Mouse (Mus musculus): ENCODE measurements around the gene Fam102a. TPM values are rescaled to one million over a fixed set of nuclear protein-coding genes. Genes with fewer than 3 reads are reported as not detected.

Fam102a gene
- polyA plus RNA-seq, 1 experiment from 2014 or later = 12.6 TPM

DNA sequence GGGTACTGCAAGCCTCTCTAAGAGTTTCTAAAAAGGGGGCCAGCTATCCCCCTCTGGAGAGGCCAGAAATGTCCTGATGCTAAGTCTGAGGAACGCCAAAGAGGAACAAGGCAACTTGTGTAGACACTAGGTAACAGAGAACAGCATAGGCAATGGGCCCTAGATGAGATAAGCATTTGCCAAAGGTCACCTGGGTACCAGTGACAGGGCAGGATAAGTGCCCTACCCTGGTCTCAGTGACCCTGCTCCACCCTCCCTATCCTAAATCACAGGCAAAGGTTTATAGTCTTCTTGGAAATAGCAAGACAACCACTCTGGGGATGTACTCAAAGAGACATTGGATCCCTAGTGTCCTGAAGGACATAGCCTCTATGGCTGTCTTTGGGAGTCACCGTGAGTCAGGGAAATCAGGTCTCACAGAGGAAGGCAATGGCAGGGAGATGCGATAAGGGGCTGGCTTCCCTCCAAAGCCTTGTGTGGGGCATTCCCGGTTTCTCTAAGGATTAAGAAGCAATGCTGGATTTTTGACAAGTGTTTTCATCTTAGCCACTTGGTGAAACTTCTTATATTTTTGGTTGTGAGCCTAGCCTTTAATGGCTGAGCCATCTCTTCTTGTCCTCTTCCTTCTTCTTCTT, 17.8 kb upstream of the Fam102a start:
- Histone ChIP-seq H3K27ac (no peak overlapping the region), H3K4me3 (no peak overlapping the region), H3K9ac (no peak overlapping the region), H3K9me3 (no peaks in the 10 kb centered on the region), H3K36me3 (no peaks in the 10 kb centered on the region), H3K4me1 (peaks cover 8% of the 10 kb centered on the region), H3K4me2 (no peak overlapping the region), H3K27me3 (no peaks in the 10 kb centered on the region)
- 61% methylated on average over 4 of the region's 4 CpGs for WGBS
- ATAC-seq (ENCODE audit: borderline replicate concordance, extremely low read depth, low FRiP score, low TSS enrichment) = no peak

DNA sequence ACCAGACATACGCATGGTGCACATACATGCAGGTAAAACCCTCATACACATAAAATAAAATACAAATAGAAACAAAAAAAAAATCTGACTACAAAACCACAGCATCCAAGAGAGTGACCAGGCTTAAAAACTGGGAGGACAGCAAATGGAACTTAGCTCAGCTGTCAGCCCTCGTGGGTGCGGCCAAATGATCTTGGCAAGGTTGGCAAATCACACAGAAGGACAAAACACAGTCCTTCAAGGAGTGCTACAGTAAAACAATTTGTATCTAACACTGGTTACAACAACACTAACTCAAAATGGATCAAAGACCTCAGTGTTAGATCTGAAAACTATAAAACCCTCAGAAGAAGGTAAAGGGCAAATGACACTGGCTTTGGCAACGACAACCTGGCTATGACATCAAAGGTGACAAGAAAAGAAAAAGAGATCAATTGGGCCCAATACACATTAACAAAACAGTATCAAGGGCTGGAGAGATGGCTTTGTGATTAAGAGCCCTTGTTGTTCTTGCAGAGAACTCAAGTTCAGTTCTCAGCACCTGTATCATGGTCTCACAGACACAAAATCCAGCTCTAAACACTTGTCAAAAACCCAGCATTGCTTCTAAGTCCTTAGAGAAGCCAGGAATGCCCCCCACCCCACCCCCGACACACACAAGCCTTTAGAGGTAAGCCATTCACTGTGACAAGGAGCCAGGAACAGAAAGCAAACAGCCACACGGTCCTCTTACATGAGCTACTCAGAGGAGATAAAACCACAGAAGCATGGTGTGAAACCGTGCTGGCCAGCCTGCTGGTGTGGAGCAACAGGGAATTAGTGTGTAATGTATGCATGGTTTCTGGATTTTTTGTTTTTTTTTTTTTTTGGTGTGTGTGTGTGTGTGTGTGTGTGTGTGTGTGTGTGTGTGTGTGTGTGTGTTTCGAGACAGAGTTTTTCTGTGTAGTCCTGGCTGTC, 14.8 kb upstream of the Fam102a start:
- no peak overlapping the region for H3K4me3 ChIP-seq
- H3K9me3 ChIP-seq = no peaks in the 10 kb centered on the region
- WGBS = 61% methylated on average over 8 of the region's 8 CpGs
- no peak for ATAC-seq (ENCODE audit: borderline replicate concordance, extremely low read depth, low FRiP score, low TSS enrichment)
- H3K27ac ChIP-seq = no peak overlapping the region
- H3K4me2 ChIP-seq = no peak overlapping the region
- H3K27me3 ChIP-seq = no peaks in the 10 kb centered on the region
- no peak overlapping the region for H3K9ac ChIP-seq
- H3K36me3 ChIP-seq = no peaks in the 10 kb centered on the region
- H3K4me1 ChIP-seq = peaks cover 10% of the 10 kb centered on the region; the same call in 1 of the 2 replicates

- WGBS = 66% methylated on average over 13 of the region's 13 CpGs
- Histone ChIP-seq H3K4me2 (no peak overlapping the region), H3K27ac (no peak overlapping the region), H3K27me3 (no peaks in the 10 kb centered on the region), H3K4me1 (peaks cover 10% of the 10 kb centered on the region; the same call in 1 of the 2 replicates), H3K4me3 (no peak overlapping the region), H3K36me3 (no peaks in the 10 kb centered on the region), H3K9ac (no peak overlapping the region), H3K9me3 (no peaks in the 10 kb centered on the region)
- 0 out of 2 replicates have a peak, but pooled peaks have one; percentile 31 for ATAC-seq (ENCODE audit: borderline replicate concordance, extremely low read depth, low FRiP score, low TSS enrichment)
These were observed 10.5 kb upstream of the Fam102a start for GRCm38 (mm10) chr2:32524536-32525031.

GRCm38 (mm10) chr2:32525816-32526215, 9.3 kb upstream of the Fam102a start:
- WGBS = 85% methylated on average over 12 of the region's 12 CpGs
- Histone ChIP-seq H3K9me3 (no peaks in the 10 kb centered on the region), H3K4me1 (peaks cover 10% of the 10 kb centered on the region; the same call in 1 of the 2 replicates), H3K27me3 (no peaks in the 10 kb centered on the region), H3K9ac (no peak overlapping the region), H3K36me3 (no peaks in the 10 kb centered on the region), H3K27ac (no peak overlapping the region), H3K4me3 (no peak overlapping the region), H3K4me2 (no peak overlapping the region)
- ATAC-seq (ENCODE audit: borderline replicate concordance, extremely low read depth, low FRiP score, low TSS enrichment) = no peak

- H3K27me3 ChIP-seq = no peaks in the 10 kb centered on the region
- no peak for ATAC-seq (ENCODE audit: borderline replicate concordance, extremely low read depth, low FRiP score, low TSS enrichment)
- 76% methylated on average over 14 of the region's 14 CpGs for WGBS
These were observed 7.6 kb upstream of the Fam102a start for GRCm38 (mm10) chr2:32527468-32527966.

GRCm38 (mm10) chr2:32528326-32528725, 6.8 kb upstream of the Fam102a start:
- H3K4me3 ChIP-seq = no peak overlapping the region
- no peak for ATAC-seq (ENCODE audit: borderline replicate concordance, extremely low read depth, low FRiP score, low TSS enrichment)
- H3K36me3 ChIP-seq = no peaks in the 10 kb centered on the region
- no peak overlapping the region for H3K9ac ChIP-seq
- no peaks in the 10 kb centered on the region for H3K9me3 ChIP-seq
- peaks cover 16% of the 10 kb centered on the region; the same call in 1 of the 2 replicates for H3K4me1 ChIP-seq
- H3K27me3 ChIP-seq = no peaks in the 10 kb centered on the region
- no peak overlapping the region for H3K27ac ChIP-seq
- no peak overlapping the region for H3K4me2 ChIP-seq
- WGBS = 83% methylated on average over 1 of the region's 1 CpGs

More at GRCm38 (mm10) chr2:32527468-32527966, 7.6 kb upstream of the Fam102a start:
- Histone ChIP-seq H3K27ac (no peak overlapping the region), H3K4me2 (no peak overlapping the region), H3K4me1 (peaks cover 10% of the 10 kb centered on the region; the same call in 1 of the 2 replicates), H3K4me3 (no peak overlapping the region), H3K36me3 (no peaks in the 10 kb centered on the region), H3K9me3 (no peaks in the 10 kb centered on the region), H3K9ac (no peak overlapping the region)

GRCm38 (mm10) chr2:32530479-32530878, 4.7 kb upstream of the Fam102a start:
- H3K27ac ChIP-seq = no peak overlapping the region
- no peak overlapping the region for H3K4me2 ChIP-seq
- no peaks in the 10 kb centered on the region for H3K9me3 ChIP-seq
- 74% methylated on average over 2 of the region's 2 CpGs for WGBS
- no peaks in the 10 kb centered on the region for H3K27me3 ChIP-seq
- H3K4me3 ChIP-seq = no peak overlapping the region
- H3K36me3 ChIP-seq = no peaks in the 10 kb centered on the region
- no peak for ATAC-seq (ENCODE audit: borderline replicate concordance, extremely low read depth, low FRiP score, low TSS enrichment)
- H3K4me1 ChIP-seq = peaks cover 17% of the 10 kb centered on the region
- H3K9ac ChIP-seq = no peak overlapping the region

DNA sequence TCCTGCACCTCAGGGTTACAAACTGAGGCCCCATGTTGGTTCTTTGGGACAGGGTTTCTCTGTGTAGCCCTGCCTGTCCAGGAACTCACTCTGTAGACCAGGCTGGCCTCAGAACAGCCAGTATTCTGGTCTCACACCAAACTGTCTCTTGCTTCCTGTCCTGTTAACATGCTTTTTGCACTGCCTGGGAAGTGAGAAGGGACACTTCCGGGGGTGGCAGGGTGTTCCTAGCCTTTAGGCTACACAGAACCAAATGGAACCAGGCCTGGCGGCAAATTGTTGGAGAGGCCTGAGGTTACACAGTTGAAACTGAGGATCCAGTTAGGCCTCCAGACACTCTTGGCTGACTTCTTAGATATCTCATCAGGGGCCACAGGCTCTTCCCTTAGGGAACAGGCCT, 2.0 kb upstream of the Fam102a start:
- Histone ChIP-seq H3K4me2 (no peak overlapping the region), H3K27ac (no peak overlapping the region), H3K4me3 (no peak overlapping the region), H3K4me1 (peaks cover 41% of the 10 kb centered on the region), H3K27me3 (no peaks in the 10 kb centered on the region), H3K9me3 (no peaks in the 10 kb centered on the region), H3K36me3 (no peaks in the 10 kb centered on the region), H3K9ac (no peak overlapping the region)
- WGBS = 73% methylated on average over 2 of the region's 2 CpGs
- no peak for ATAC-seq (ENCODE audit: borderline replicate concordance, extremely low read depth, low FRiP score, low TSS enrichment)

GRCm38 (mm10) chr2:32534061-32534732, 935 bp upstream of the Fam102a start:
- H3K9ac ChIP-seq = peak overlapping the region; percentile 62
- H3K4me2 ChIP-seq = peak overlapping the region; percentile 77
- WGBS = 6% methylated on average over 13 of the region's 13 CpGs
- peaks cover 51% of the 10 kb centered on the region for H3K4me1 ChIP-seq
- H3K9me3 ChIP-seq = no peaks in the 10 kb centered on the region
- H3K27ac ChIP-seq = peak overlapping the region; percentile 98
- ATAC-seq (ENCODE audit: borderline replicate concordance, extremely low read depth, low FRiP score, low TSS enrichment) = peak; percentile 9
- H3K36me3 ChIP-seq = no peaks in the 10 kb centered on the region
- no peaks in the 10 kb centered on the region for H3K27me3 ChIP-seq
- peak overlapping the region; percentile 67 for H3K4me3 ChIP-seq

GRCm38 (mm10) chr2:32535501-32535991, 414 bp downstream of the Fam102a start:
- Histone ChIP-seq H3K27ac (peak overlapping the region; percentile 98), H3K9ac (peak overlapping the region; percentile 87), H3K4me1 (peaks cover 65% of the 10 kb centered on the region), H3K4me3 (peak overlapping the region; percentile 67), H3K36me3 (no peaks in the 10 kb centered on the region), H3K27me3 (no peaks in the 10 kb centered on the region), H3K9me3 (no peaks in the 10 kb centered on the region), H3K4me2 (peak overlapping the region; percentile 77)
- peak; percentile 37 for ATAC-seq (ENCODE audit: borderline replicate concordance, extremely low read depth, low FRiP score, low TSS enrichment)
- under 1% methylated on average over 52 of the region's 56 CpGs for WGBS

DNA sequence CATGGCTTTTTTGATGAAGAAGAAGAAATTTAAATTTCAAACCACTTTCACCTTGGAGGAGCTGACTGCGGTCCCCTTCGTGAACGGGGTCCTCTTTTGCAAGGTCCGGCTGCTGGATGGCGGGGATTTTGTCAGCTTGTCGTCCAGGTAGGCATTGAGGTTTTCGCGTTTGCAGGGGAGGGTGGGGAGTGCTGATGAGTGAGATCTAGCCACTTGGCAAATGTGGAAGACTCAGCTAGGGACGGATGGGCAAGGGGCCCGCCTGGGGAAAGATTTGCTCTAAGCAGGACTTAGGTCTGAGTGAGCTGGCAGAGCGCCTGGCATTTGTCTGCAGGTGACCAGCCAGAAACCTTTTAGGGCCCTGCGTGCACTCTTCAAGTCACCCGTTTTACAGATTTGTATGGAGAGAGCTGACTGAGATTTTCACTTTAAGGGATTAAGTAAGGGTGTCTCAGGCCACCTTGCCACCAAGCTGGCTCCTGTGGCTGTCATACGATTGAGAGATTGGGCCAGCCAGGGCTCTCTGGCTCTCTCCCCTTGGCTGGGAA, 1.0 kb downstream of the Fam102a start:
- Histone ChIP-seq H3K4me2 (peak overlapping the region; percentile 77), H3K9ac (peak overlapping the region; percentile 87), H3K27me3 (no peaks in the 10 kb centered on the region), H3K36me3 (no peaks in the 10 kb centered on the region), H3K27ac (peak overlapping the region; percentile 98), H3K9me3 (no peaks in the 10 kb centered on the region), H3K4me3 (peak overlapping the region; percentile 67), H3K4me1 (peaks cover 71% of the 10 kb centered on the region)
- no peak for ATAC-seq (ENCODE audit: borderline replicate concordance, extremely low read depth, low FRiP score, low TSS enrichment)
- 1% methylated on average over 14 of the region's 14 CpGs for WGBS
